Comparison of ENCODE assay signal across 22 mouse cellular contexts in the genomic region with DNA sequence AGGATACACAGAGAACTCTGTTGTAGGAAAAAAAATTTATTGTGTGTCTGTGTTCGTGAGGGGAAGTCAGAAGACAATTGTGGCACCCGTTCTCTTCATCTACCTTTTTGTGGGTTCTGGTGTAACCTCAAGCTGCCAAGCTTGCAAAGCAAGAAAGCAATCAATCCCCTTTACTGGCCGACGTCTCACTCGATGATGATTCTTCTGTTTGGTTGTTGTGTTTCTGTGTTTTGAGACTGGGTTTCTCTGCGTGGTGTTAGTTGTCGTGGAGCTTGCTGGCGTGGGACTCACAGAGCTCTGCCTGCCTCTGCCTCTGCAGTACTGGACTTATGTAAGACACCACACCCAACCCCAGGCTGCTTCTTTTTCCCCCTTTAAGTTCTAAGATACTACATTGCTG. TPM values are rescaled to one million over a fixed set of nuclear protein-coding genes. Genes with fewer than 3 reads are reported as not detected.
DNase-seq lines count a peak whose midpoint lies in the region; ATAC-seq and TF ChIP-seq lines count a peak whose summit lies in the region.
"Had no signal": no experiment of that assay in that cellular context is flagged by ENCODE, and none has a peak within 500 bp of the region (broad histone marks: within the 10 kb centered on the region; RNA-seq: fewer than 3 reads in every experiment).

No protein-coding gene starts in this region.

- 0 out of 2 replicates have a peak overlapping the region, but pooled peaks have one; percentile 9 for H3K27ac ChIP-seq in liver, embryonic 15.5 days (replicated peaks)
- H3K27ac ChIP-seq in liver, embryonic 11.5 days (ENCODE audit: low read depth, low read length): no peak overlapping the region
- H3K27ac ChIP-seq in ES-E14 (ENCODE audit: insufficient read depth, low read depth, low read length, poor library complexity, severe bottlenecking): no peak overlapping the region; the same call in 1 of the 2 replicates
- no peak overlapping the region for H3K27ac ChIP-seq in midbrain, embryonic 16.5 days (ENCODE audit: low read length)
- no peak overlapping the region for H3K27ac ChIP-seq in kidney, embryonic 16.5 days (ENCODE audit: low read length)
- H3K27ac ChIP-seq: forebrain, embryonic 10.5 days; hindbrain, embryonic 15.5 days; kidney, postnatal 0 days; limb, embryonic 13.5 days; midbrain, embryonic 10.5 days had no signal

- H3K36me3 ChIP-seq in liver, embryonic 15.5 days (replicated peaks): no peaks in the 10 kb centered on the region
- H3K36me3 ChIP-seq in liver, embryonic 11.5 days (ENCODE audit: control insufficient read depth, insufficient read depth, low read length): no peaks in the 10 kb centered on the region
- no peaks in the 10 kb centered on the region for H3K36me3 ChIP-seq in ES-E14 (ENCODE audit: control insufficient read depth, insufficient read depth, low read length, poor library complexity, severe bottlenecking)
- H3K36me3 ChIP-seq in midbrain, embryonic 16.5 days (ENCODE audit: control insufficient read depth, insufficient read depth, low read length): no peaks in the 10 kb centered on the region
- H3K36me3 ChIP-seq in kidney, embryonic 16.5 days (ENCODE audit: insufficient read depth, low read length): no peaks in the 10 kb centered on the region
- H3K36me3 ChIP-seq: forebrain, embryonic 10.5 days; hindbrain, embryonic 15.5 days; limb, embryonic 13.5 days; midbrain, embryonic 10.5 days had no signal

- DNase-seq in liver, embryonic 11.5 days (ENCODE audit: low spot score): no peak
- DNase-seq in ES-E14 (ENCODE audit: low read depth, low spot score): no peak
- DNase-seq in thymus, postnatal 25 days: peak; percentile 46
- DNase-seq in kidney, postnatal 36 days: no peak
- DNase-seq: adrenal gland, postnatal 14 days; cerebellum, adult 18-20 months; cerebellum, postnatal 36 days; gastrocnemius, postnatal 10 days; heart, adult 18-20 months; lung, adult 2 months; lung, postnatal 4 days; retina, postnatal 1 day had no signal

- in situ Hi-C loops in ES-E14 (cut with MboI; ENCODE audit: low sequenced_read_pairs in 2 of 2, unreplicated experiment in 2 of 2): loop anchor here (10.0 to 25.0 kb wide), 2 partner anchors 89 to 121 kb away; no protein-coding TSS in a partner anchor

- H3K27me3 ChIP-seq in liver, embryonic 15.5 days: no peaks in the 10 kb centered on the region
- H3K27me3 ChIP-seq in liver, embryonic 11.5 days (replicated peaks; ENCODE audit: control insufficient read depth, insufficient read depth, low read length): no peaks in the 10 kb centered on the region
- H3K27me3 ChIP-seq in midbrain, embryonic 16.5 days (ENCODE audit: control insufficient read depth, insufficient read depth, low read depth, low read length): no peaks in the 10 kb centered on the region
- no peaks in the 10 kb centered on the region for H3K27me3 ChIP-seq in kidney, embryonic 16.5 days (ENCODE audit: insufficient read depth, low read length)
- H3K27me3 ChIP-seq: hindbrain, embryonic 15.5 days; limb, embryonic 13.5 days had no signal

- 54% methylated on average over 8 of the region's 8 CpGs for WGBS in liver, embryonic 15.5 days (ENCODE audit: insufficient replicate concordance)
- WGBS in liver, embryonic 11.5 days: 72% methylated on average over 8 of the region's 8 CpGs
- WGBS in midbrain, embryonic 16.5 days: 92% methylated on average over 8 of the region's 8 CpGs
- 88% methylated on average over 8 of the region's 8 CpGs for WGBS in kidney, embryonic 16.5 days

- H3K4me1 ChIP-seq in liver, embryonic 15.5 days (replicated peaks): peaks cover 32% of the 10 kb centered on the region
- peaks cover 13% of the 10 kb centered on the region for H3K4me1 ChIP-seq in liver, embryonic 11.5 days (replicated peaks; ENCODE audit: control insufficient read depth, insufficient read depth, low read length)
- peaks cover 8 to 17% of the 10 kb centered on the region in 2 experiments for H3K4me1 ChIP-seq in ES-E14 (ENCODE audit: control insufficient read depth in 2 of 2, insufficient read depth in 2 of 2, low read length in 2 of 2, poor library complexity in 1 of 2)
- no peaks in the 10 kb centered on the region for H3K4me1 ChIP-seq in midbrain, embryonic 16.5 days (ENCODE audit: control insufficient read depth, insufficient read depth, low read length)
- H3K4me1 ChIP-seq in kidney, embryonic 16.5 days (ENCODE audit: insufficient read depth, low read length): 0 out of 2 replicates have a peak, but pooled peaks cover 5% of the 10 kb centered on the region
- H3K4me1 ChIP-seq: hindbrain, embryonic 15.5 days had no signal

- ATAC-seq in liver, embryonic 15.5 days (ENCODE audit: insufficient read depth): no peak
- no peak for ATAC-seq in liver, embryonic 11.5 days (replicated peaks; ENCODE audit: low FRiP score)
- ATAC-seq in inflammation-experienced regulatory T-cells, adult 6 months: peak; percentile 41
- no peak for ATAC-seq in midbrain, embryonic 16.5 days
- ATAC-seq in kidney, embryonic 16.5 days (ENCODE audit: low FRiP score, low TSS enrichment): no peak
- ATAC-seq: intestine, postnatal 0 days had no signal

- no peak overlapping the region for H3K9ac ChIP-seq in liver, embryonic 15.5 days
- no peak overlapping the region for H3K9ac ChIP-seq in liver, embryonic 11.5 days (ENCODE audit: low read depth, low read length)
- peak overlapping the region; percentile 10; the same call in 1 of the 2 replicates for H3K9ac ChIP-seq in ES-E14 (ENCODE audit: insufficient read depth, low read depth, low read length, poor library complexity, severe bottlenecking)
- H3K9ac ChIP-seq in midbrain, embryonic 16.5 days (ENCODE audit: low read depth, low read length): no peak overlapping the region
- no peak overlapping the region for H3K9ac ChIP-seq in kidney, embryonic 16.5 days (replicated peaks; ENCODE audit: low read length)
- H3K9ac ChIP-seq: hindbrain, embryonic 15.5 days; limb, embryonic 13.5 days had no signal

- H3K4me3 ChIP-seq in liver, embryonic 15.5 days (replicated peaks): no peak overlapping the region
- H3K4me3 ChIP-seq in liver, embryonic 11.5 days (ENCODE audit: low read depth, low read length): no peak overlapping the region
- no peak overlapping the region for H3K4me3 ChIP-seq in ES-E14 (ENCODE audit: insufficient read depth in 1 of 2, low read depth in 1 of 2, low read length in 2 of 2, poor library complexity in 1 of 2, severe bottlenecking in 1 of 2)
- no peak overlapping the region for H3K4me3 ChIP-seq in midbrain, embryonic 16.5 days (ENCODE audit: low read depth, low read length)
- H3K4me3 ChIP-seq in kidney, embryonic 16.5 days (ENCODE audit: low read length): no peak overlapping the region
- H3K4me3 ChIP-seq: forebrain, embryonic 10.5 days; hindbrain, embryonic 15.5 days; limb, embryonic 13.5 days; midbrain, embryonic 10.5 days had no signal

- no peak overlapping the region for H3K4me2 ChIP-seq in liver, embryonic 15.5 days
- no peak overlapping the region for H3K4me2 ChIP-seq in liver, embryonic 11.5 days
- H3K4me2 ChIP-seq in midbrain, embryonic 16.5 days (ENCODE audit: low read length): no peak overlapping the region
- H3K4me2 ChIP-seq in kidney, embryonic 16.5 days (replicated peaks; ENCODE audit: low read depth, low read length): no peak overlapping the region
- H3K4me2 ChIP-seq: hindbrain, embryonic 15.5 days; limb, embryonic 13.5 days had no signal

- H3K9me3 ChIP-seq in liver, embryonic 15.5 days (replicated peaks): no peaks in the 10 kb centered on the region
- H3K9me3 ChIP-seq in liver, embryonic 11.5 days (ENCODE audit: control insufficient read depth, low read length): peaks cover 7% of the 10 kb centered on the region
- H3K9me3 ChIP-seq in ES-E14 (ENCODE audit: control insufficient read depth, insufficient read depth, low read depth, low read length): no peaks in the 10 kb centered on the region
- H3K9me3 ChIP-seq in midbrain, embryonic 16.5 days (replicated peaks; ENCODE audit: control insufficient read depth, low read length, poor library complexity, severe bottlenecking): no peaks in the 10 kb centered on the region; the same call in 1 of the 2 replicates
- peaks cover 7% of the 10 kb centered on the region; the same call in 1 of the 2 replicates for H3K9me3 ChIP-seq in kidney, embryonic 16.5 days (ENCODE audit: low read length)
- H3K9me3 ChIP-seq: hindbrain, embryonic 15.5 days; limb, embryonic 13.5 days had no signal

TF ChIP-seq in ES-E14, 5 proteins besides CTCF, POLR2A, EP300 and RAD21:
- TF ChIP-seq ZNF384 (IDR thresholded peaks at IDR 0.05; ENCODE audit: low read depth, low read length) (no peak), HCFC1 (IDR thresholded peaks at IDR 0.05; ENCODE audit: borderline replicate concordance, insufficient read depth, low read length) (no peak), ZC3H11A (IDR thresholded peaks at IDR 0.05; ENCODE audit: borderline replicate concordance, low read depth, low read length) (no peak), MAFK (IDR thresholded peaks at IDR 0.05; ENCODE audit: insufficient read depth, low read depth, low read length) (no peak), CHD2 (IDR thresholded peaks at IDR 0.05; ENCODE audit: low read depth, low read length) (no peak)

RNA-seq across cellular contexts. Expression of gene Zmynd8, which starts 24.9 kb away (rescaled TPM):
- 19.1 and 24.6 TPM in 2 replicates for polyA plus RNA-seq in liver, embryonic 15.5 days (2015; fragmentation: Nextera tagmentation; extraction: Ambion mirVana)
- 49.1 and 55.8 TPM in 2 replicates for polyA plus RNA-seq in liver, embryonic 11.5 days (2014; fragmentation: Nextera tagmentation; extraction: Ambion mirVana)
- 49.7 and 60.5 TPM in 2 replicates for total RNA-seq in ES-E14 (2012; rRNA removed)
- polyA plus RNA-seq in inflammation-experienced regulatory T-cells, adult 6 months (2017; shearing (Covaris generic)): 10 to 100 TPM; 43.3 to 65.6 (median 61.9) TPM
- polyA plus RNA-seq in midbrain, embryonic 16.5 days (2015; fragmentation: Nextera tagmentation; extraction: Ambion mirVana): 78.7 and 87.3 TPM in 2 replicates
- polyA plus RNA-seq in kidney, embryonic 16.5 days (2015; fragmentation: Nextera tagmentation; extraction: Ambion mirVana): 58.2 and 69.4 TPM in 2 replicates
